Mouse (Mus musculus) heart, embryonic 12.5 days (tissue): ENCODE measurements around the gene Patj. TPM values are rescaled to one million over a fixed set of nuclear protein-coding genes. Genes with fewer than 3 reads are reported as not detected.

Source experiments
- ATAC-seq: fragments of 200-750 bp; cut with Nextera tagmentation; 2 replicates; pipeline ENCODE4 v1.8.0; 2017; ENCODE audit warnings: moderate TSS enrichment, moderate library complexity; ENCODE audit not compliant: insufficient number of reproducible peaks, low FRiP score
- H3K27ac ChIP-seq: fragments of 300-500 bp; sonication (generic); 2 replicates; pipeline ENCODE4 v1.5.1; 2016; ENCODE audit warnings: mild to moderate bottlenecking, moderate library complexity; ENCODE audit not compliant: poor library complexity, severe bottlenecking
- H3K27me3 ChIP-seq: fragments of 300-500 bp; sonication (generic); replicated peaks from 2 replicates; pipeline ENCODE4 v1.6.1; 2016; ENCODE audit warnings: mild to moderate bottlenecking, moderate library complexity
- H3K36me3 ChIP-seq: fragments of 300-500 bp; sonication (generic); 2 replicates; pipeline ENCODE4 v1.6.1; 2016; ENCODE audit warnings: mild to moderate bottlenecking, moderate library complexity
- H3K4me1 ChIP-seq: fragments of 300-500 bp; sonication (generic); replicated peaks from 2 replicates; pipeline ENCODE4 v1.6.1; 2016; ENCODE audit warnings: mild to moderate bottlenecking
- H3K4me2 ChIP-seq: fragments of 300-500 bp; sonication (generic); 2 replicates; pipeline ENCODE4 v1.6.1; 2016; ENCODE audit warnings: mild to moderate bottlenecking, moderate library complexity
- H3K4me3 ChIP-seq: fragments of 300-500 bp; sonication (generic); 2 replicates; pipeline ENCODE4 v1.5.1; 2016; ENCODE audit warnings: mild to moderate bottlenecking
- H3K9ac ChIP-seq: fragments of 300-500 bp; sonication (generic); 2 replicates; pipeline ENCODE4 v1.6.1; 2016; ENCODE audit warnings: mild to moderate bottlenecking, moderate library complexity
- H3K9me3 ChIP-seq: fragments of 300-500 bp; sonication (generic); replicated peaks from 2 replicates; pipeline ENCODE4 v1.6.1; 2016; ENCODE audit warnings: mild to moderate bottlenecking, moderate library complexity
- WGBS: fragments of 180-500 bp; shearing (Covaris S2); methylation state at CpG from one replicate; pipeline ENCODE4 v1.1.7; 2016; 5-methylcytosine and 5-hydroxymethylcytosine counted together
- microRNA-seq: library from miRNA; unstranded; fragments of <30 nt; microRNA quantifications from one replicate; pipeline ENCODE4, GENCODE M21; 2017
- polyA plus RNA-seq: library from polyadenylated mRNA; unstranded; fragments of >200 nt; fragmentation: Nextera tagmentation; extraction: Ambion mirVana; gene quantifications from 2 replicates; pipeline ENCODE4 v1.2.1, GENCODE M21; 2016

The Patj gene
- polyA plus RNA-seq, 1 experiment from 2014 or later, result 14.8 TPM

DNA sequence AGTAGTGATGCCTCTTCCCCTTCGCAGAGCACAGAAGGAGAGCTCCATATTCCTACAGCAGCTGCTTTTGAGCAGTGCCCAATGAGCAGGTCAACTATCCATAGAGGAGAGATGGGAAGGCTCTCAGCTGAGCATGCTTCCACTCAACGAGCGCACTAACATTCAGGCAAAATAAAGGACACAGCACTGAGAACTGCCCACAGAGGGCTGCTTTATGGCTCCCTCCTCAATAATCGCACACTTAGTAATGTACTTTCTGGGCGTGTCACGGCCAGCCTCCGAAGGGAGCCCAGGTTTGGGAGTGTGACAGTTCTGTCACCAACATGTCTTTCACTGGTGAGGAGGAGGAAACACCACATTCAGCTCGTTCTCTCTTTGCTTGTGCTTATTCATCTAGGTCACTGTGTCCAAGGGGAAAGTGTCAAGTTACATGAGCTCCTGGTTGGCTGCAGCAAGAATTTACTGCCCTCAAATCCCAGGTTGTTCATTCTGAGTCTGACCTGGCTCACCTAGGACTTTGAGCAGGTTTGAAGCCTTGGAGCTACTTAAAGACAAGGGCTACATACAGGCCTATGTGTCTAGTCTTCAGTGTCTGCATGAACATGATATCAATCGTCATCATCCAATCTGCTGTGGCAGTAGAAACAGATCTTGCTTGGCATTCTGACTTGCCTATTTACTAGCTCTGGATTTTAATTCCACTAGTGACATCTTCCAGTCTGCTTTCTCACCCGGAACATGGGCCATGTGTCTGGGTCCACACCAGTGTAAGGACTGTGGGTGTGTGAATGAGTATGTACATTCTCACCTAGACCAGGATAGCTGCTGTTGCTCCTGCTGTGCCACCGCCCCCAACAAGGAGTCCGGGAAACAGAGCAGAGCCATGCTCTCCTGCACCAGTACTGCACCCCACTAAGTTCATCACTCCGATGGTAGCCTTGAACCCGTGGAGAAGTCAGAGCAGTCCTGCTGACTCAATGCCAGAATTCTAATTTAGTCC is 371.8 kb downstream of the Patj start:
- Histone ChIP-seq H3K4me3 (no peak overlapping the region), H3K9ac (no peak overlapping the region), H3K9me3 (no peaks in the 10 kb centered on the region), H3K27me3 (no peaks in the 10 kb centered on the region), H3K4me1 (peaks cover 3% of the 10 kb centered on the region; the same call in 1 of the 2 replicates), H3K4me2 (no peak overlapping the region), H3K27ac (no peak overlapping the region), H3K36me3 (no peaks in the 10 kb centered on the region)
- WGBS, result 68% methylated on average over 14 of the region's 14 CpGs
- no peak for ATAC-seq

Small RNA genes within 50 kb of the gene (microRNA-seq; reads per million reads assigned to microRNA genes)
- not detected for gene Gm22625
- gene Gm26154, result not detected

Other genes starting within 250 kb of the Patj start
- 98.5 and 107 TPM in 2 replicates for gene Tm2d1, start 12.5 kb upstream of the Patj start, polyA plus RNA-seq